Mouse (Mus musculus): ENCODE measurements at regions not wholly inside any gene's neighbourhood (a gene's known extent, or its start where the extent isn't known, plus 50 kb on each side); places are given as distances from the start of the nearest gene placed in this dataset.

DNA sequence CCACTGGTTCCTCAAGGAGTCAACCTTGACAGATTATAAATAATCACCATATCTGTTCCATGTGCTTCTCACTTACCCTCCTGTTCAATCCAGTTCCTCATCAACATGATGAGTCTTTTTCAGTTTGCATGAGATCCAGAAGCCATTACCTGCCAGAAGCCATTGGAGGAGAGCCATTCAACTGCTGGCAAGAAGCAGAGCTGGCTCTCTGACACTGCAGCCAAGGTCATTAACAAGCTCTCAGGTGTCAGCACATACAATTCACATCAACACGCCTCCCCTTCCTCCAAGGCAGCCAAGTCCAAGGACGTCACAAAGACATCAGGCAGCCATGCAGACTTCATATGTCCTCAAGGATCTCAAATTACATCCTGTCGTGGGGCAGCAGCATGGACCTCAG lies 648.6 kb upstream of the Slit2 start:
- DNase-seq (ENCODE audit: extremely low spot score, low read depth, low spot score) = no peak

DNA sequence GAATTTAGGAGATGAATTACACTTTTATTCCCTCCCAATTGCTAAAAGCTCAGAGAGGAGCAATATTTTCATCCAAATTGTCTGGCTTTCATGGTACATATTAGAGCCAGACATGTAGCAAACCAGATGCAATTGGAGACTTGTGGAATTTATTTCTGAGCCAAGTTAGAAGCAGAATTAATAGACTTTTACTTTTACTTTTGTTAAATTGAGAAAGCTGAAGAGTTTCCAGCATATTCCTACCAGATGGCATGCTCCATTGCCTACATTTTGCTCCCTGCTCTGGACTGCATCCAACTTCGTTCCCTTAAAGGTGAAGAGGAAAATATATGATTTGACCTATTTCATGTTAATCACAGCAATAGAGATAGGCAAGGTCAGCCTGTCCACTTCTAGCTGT lies 646.4 kb upstream of the Slit2 start:
- DNase-seq (ENCODE audit: extremely low spot score, low read depth, low spot score) = no peak

- no peak for DNase-seq (ENCODE audit: extremely low spot score, low read depth, low spot score)
These were observed 643.1 kb upstream of the Slit2 start for GRCm38 (mm10) chr5:47339807-47340206.

DNA sequence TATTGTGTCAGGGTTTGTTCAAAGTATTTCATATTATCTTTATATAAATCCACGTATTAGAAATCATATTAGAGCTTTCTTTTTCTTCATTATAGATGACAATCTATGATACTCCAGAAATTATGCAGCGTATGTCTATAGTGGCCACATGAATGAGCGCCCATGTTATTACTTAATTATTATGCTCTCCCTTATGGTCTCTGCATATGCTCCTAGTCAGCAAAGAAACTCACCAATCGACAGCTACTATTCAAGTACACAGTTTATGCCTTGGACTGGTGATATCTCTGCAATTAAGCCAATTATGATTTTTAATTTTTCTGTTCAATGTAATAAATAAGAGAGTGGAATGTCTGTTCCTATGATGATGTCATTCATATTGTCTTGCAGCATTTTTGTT lies 612.8 kb upstream of the Slit2 start:
- DNase-seq (ENCODE audit: extremely low spot score, low read depth, low spot score) = no peak

DNA sequence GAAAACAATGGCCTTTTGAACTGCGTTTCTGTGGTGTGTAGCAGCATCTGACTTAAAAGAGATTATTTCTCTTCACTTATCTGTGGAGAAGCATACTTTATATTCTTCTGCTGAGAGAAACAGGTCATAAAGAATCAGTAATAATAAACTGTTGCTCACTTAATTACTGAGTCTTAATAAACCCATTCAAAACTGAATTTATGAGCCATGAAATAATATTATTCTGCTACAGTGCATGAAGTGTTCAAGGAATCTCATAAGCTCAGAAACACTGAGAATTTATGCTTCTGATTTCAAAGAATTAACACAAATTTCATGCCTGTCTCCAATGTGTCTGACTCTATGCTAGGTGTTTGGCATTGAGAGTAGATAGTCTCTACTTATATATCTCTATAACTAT lies 597.0 kb upstream of the Slit2 start:
- no peak for DNase-seq (ENCODE audit: extremely low spot score, low read depth, low spot score)

DNA sequence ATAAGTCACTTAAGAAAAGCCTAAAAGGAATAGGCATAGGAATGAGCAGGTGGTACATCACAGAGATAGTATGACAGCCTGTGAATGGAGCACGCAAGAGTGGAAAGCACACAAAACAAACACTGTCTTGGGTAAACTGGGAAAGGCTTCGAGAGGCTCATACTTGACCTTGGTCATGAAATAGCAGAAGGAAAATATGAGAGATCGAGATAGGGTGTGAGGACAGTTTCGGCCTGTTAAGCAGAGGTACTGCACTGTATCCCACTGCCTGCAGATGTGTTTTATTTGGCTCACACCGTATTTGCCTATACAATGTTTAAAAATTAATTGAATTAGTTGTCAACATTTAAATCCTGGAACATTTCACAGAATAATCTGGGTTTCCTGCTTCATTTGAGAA lies 596.2 kb upstream of the Slit2 start:
- no peak for DNase-seq (ENCODE audit: extremely low spot score, low read depth, low spot score)

DNA sequence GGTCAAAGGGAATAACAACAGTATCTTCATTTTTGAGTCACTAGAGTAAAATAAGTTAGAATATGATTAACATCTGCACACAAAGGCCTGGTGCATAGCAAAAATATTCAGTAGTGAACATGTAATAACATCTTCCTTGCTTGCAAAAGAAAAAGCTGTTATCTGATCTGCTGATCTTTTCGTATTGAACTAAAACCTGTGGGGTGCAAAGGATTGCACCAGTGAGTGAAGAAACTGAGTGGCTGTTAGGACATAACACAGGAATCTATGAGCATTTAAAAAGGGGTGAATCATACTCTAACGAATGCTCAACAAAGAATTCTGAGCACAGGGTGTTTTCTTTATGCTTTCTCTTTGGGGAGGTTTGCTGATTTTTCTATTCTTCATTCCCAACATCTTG lies 592.2 kb upstream of the Slit2 start:
- no peak for DNase-seq (ENCODE audit: extremely low spot score, low read depth, low spot score)

- DNase-seq (ENCODE audit: extremely low spot score, low read depth, low spot score) = no peak
These were observed 586.1 kb upstream of the Slit2 start for GRCm38 (mm10) chr5:47396874-47397273.

- no peak for DNase-seq (ENCODE audit: extremely low spot score, low read depth, low spot score)
These were observed 561.0 kb upstream of the Slit2 start for GRCm38 (mm10) chr5:47421916-47422315.

DNA sequence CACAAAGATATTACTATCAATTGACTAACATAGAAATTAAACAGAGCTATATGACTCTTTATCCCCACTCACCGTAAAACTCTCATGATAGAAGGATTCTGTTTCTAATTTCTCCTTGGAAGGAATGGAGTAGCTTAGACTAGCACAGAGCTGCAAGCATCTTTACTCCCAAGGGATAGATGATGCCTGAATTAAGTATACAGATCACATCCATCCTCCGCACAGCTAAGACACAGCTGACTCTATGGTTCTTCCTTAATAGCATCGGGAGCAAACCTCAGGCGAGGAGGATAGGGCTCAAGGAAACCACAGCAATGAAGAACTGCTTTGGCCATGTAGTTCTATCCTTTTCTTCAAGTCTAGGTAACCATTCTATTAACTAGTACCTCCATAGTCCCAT lies 556.9 kb upstream of the Slit2 start:
- DNase-seq (ENCODE audit: extremely low spot score, low read depth, low spot score) = no peak

DNA sequence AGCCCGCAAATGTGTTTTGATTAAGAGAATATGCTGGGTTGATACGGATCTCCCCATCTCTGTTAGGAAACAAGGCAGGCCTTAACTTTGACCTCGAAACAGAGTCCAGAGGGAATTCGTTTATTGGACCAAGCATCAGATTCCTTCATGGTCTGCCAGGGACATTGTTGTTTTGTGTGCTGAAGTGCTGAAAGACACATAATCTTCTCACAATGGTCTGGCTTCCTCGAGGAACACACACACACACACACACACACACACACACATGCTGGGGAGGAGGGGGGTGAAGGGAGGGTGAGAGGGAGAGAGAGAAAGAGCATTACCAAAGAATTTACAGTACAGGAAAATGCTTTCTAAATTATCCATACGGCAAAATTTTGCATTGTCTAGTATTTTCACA lies 556.5 kb upstream of the Slit2 start:
- DNase-seq (ENCODE audit: extremely low spot score, low read depth, low spot score) = no peak

DNA sequence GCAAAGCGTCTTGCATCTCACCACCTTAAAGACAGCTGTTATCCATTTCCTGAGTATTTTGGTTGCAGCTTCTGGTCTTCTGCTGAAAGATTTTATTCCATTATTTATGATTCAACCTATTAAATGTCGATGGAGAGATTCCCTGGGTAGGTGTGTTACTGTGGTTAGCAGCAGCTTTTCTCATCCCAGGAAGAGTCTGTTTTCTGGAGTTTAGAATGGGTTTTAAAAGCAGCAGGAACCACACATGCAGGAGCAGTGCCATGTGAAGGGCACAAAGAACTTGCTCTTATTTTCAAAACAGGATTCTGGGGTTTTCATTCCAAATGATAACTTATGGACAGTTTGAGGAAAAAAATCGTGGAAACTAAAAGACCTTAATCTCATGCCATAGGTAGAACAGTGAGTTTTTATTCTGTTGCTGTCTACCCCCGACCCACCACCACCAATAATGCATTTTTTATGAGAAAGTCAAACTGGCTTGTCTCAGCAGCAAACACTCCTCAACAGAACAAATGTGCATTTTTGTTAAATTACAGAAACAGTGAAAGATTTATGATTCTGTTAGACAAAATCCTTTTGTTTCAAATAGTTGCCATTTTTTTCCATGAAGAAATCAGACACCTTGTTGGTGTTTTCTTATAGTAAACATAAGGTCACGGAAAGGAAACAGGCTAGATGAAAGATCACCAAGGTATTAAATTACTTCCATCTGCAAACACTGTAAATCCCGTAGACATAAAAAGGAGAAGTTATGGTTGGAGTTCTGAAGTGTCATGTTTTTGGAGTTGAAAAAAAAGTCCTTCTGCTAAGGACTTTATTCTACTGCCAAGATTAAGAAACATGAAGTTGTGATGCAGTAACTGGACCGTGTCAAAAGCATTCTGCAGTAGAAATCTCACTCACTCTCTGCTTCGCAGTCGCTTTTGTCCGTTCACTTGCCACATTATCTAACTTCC lies 553.4 kb upstream of the Slit2 start:
- no peak for DNase-seq (ENCODE audit: extremely low spot score, low read depth, low spot score)

- DNase-seq (ENCODE audit: extremely low spot score, low read depth, low spot score) = no peak
These were observed 551.2 kb upstream of the Slit2 start for GRCm38 (mm10) chr5:47431599-47432328.

GRCm38 (mm10) chr5:47436455-47436854 lies 546.5 kb upstream of the Slit2 start:
- DNase-seq (ENCODE audit: extremely low spot score, low read depth, low spot score) = no peak

- DNase-seq (ENCODE audit: extremely low spot score, low read depth, low spot score) = no peak
These were observed 536.5 kb upstream of the Slit2 start for GRCm38 (mm10) chr5:47446305-47447028.

DNA sequence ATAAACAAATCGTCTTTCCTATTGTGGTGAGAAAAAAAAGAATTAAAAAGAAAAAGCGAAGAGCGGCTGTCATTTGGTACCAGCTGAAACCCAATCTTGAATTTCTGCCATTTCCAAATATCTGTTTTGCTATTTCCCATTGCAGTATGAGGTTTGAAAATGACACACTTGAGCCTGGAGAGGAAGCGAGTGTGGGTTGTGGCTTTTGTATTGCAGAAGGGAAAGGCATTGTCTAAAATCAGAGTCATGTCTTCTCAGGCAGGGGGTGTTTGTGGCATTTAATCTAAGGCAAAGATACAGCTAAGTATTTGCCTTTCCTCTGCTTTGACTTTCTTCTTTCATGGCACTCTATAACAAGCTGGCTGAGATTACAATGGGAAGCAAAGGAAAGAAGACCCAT lies 518.1 kb upstream of the Slit2 start:
- no peak for DNase-seq (ENCODE audit: extremely low spot score, low read depth, low spot score)

DNA sequence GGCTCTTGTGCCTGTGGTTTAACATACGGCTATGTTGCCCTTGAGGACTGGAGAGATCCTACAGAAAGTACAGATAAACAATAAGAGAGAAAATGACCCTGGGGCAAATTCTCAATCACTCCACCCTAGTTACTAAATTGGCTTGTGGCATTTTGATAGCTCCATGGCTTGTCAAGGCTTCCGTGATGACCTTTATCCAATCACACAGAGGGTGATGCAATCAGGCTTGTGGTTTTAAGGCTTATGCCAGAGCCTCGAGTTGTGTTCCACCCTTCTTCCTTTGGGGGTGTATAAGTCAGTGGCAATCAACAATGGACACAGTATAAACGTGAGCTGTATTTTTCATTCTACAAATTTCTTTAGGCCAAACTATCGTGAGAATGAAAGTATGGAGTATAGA lies 513.5 kb upstream of the Slit2 start:
- no peak for DNase-seq (ENCODE audit: extremely low spot score, low read depth, low spot score)

- DNase-seq (ENCODE audit: extremely low spot score, low read depth, low spot score) = no peak
These were observed 510.7 kb upstream of the Slit2 start for GRCm38 (mm10) chr5:47472027-47472825.

DNA sequence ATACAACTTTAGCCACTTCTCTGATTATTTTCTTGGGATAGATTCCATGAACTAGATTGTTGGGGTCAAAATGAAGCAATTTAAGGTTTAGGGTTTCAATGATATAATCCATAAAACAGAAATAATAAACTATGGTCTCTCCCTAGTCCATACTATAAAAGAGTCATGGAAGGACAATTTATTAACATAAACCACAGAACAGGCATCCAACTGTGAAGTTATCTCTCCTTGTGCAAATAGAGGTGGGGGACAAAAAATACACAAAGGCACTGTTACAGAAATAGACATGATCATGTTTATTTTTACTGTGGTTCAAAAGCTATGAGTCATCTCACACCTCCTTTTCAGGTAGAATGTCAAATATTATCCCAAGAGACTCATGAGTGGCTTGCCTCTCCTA lies 503.0 kb upstream of the Slit2 start:
- no peak for DNase-seq (ENCODE audit: extremely low spot score, low read depth, low spot score)

- DNase-seq (ENCODE audit: extremely low spot score, low read depth, low spot score) = no peak
These were observed 486.7 kb upstream of the Slit2 start for GRCm38 (mm10) chr5:47496218-47496617.

Data from hindlimb bud, embryonic 11.5 days (tissue).